Mouse (Mus musculus): Measurements from ENCODE around the gene Zkscan17. TPM values are rescaled to one million over a fixed set of nuclear protein-coding genes. Genes with fewer than 3 reads are reported as not detected.

Zkscan17 gene
- total and polyA plus RNA-seq, 2 experiments = 5.1 to 9.4 TPM

DNA sequence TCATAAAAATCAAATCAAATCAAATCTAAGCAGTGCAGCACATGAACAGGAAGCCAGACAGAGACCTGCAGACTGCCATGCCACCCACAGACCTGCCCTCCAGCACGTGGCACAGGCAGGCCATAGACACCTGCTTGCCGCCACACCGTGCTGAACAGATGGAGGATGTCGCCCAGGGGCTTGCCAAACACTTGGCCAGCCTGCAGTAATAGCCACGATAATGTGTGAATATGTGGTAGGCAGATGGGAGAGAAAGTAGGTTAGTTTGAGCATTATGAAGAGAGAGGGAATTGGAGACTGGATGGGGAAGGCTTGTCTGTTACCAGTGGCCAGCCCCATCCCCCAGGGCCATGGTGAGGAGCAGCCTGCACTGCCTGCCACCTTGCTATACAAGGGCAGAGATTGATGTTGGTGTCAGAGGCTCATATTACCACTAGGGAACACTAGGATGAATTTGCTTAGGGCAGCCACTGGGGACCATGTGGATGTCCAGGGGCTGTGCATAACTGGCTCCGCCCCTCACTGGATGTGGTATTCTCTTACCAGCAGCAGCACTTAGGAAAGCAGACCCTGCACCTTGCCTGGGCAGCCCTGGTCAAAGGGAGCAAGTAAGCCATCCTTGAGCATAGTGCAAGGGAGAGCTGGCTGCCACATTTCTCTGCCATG lies 4.5 kb upstream of the Zkscan17 start:
- TF ChIP-seq POLR2A (IDR thresholded peaks at IDR 0.05; ENCODE audit: extremely low read depth, insufficient read depth, low read length) (no peak), CTCF (IDR thresholded peaks at IDR 0.05; ENCODE audit: low read depth, low read length) (no peak)
- H3K27ac ChIP-seq (replicated peaks; ENCODE audit: insufficient read depth, low read depth, low read length) = no peak overlapping the region
- 79% methylated on average over 6 of the region's 6 CpGs for WGBS
- no peak overlapping the region for H3K4me3 ChIP-seq (ENCODE audit: insufficient read depth, low read depth, low read length)
- H3K36me3 ChIP-seq (ENCODE audit: control insufficient read depth, insufficient read depth, low read length) = no peaks in the 10 kb centered on the region
- no peaks in the 10 kb centered on the region for H3K4me1 ChIP-seq (ENCODE audit: control insufficient read depth, insufficient read depth, low read length)
- no peak overlapping the region for H3K9ac ChIP-seq (ENCODE audit: low read depth, low read length)
- H3K79me2 ChIP-seq (ENCODE audit: control insufficient read depth, insufficient read depth, low read length) = no peaks in the 10 kb centered on the region
- no peak for DNase-seq (ENCODE audit: extremely low read depth, low read depth, low spot score)
- no peaks in the 10 kb centered on the region for H3K27me3 ChIP-seq (ENCODE audit: control insufficient read depth, insufficient read depth, low read length)

- Histone ChIP-seq H3K36me3 (ENCODE audit: control insufficient read depth, insufficient read depth, low read length) (no peaks in the 10 kb centered on the region), H3K9ac (ENCODE audit: low read depth, low read length) (no peak overlapping the region), H3K27ac (replicated peaks; ENCODE audit: insufficient read depth, low read depth, low read length) (no peak overlapping the region), H3K79me2 (ENCODE audit: control insufficient read depth, insufficient read depth, low read length) (no peaks in the 10 kb centered on the region), H3K4me3 (ENCODE audit: insufficient read depth, low read depth, low read length) (no peak overlapping the region), H3K4me1 (ENCODE audit: control insufficient read depth, insufficient read depth, low read length) (no peaks in the 10 kb centered on the region), H3K27me3 (ENCODE audit: control insufficient read depth, insufficient read depth, low read length) (no peaks in the 10 kb centered on the region)
- DNase-seq (ENCODE audit: extremely low read depth, low read depth, low spot score) = no peak
- no peak for TF ChIP-seq CTCF (IDR thresholded peaks at IDR 0.05; ENCODE audit: low read depth, low read length)
- no peak for TF ChIP-seq POLR2A (IDR thresholded peaks at IDR 0.05; ENCODE audit: extremely low read depth, insufficient read depth, low read length)
- WGBS = 33% methylated on average over 5 of the region's 5 CpGs
These were observed 3.7 kb upstream of the Zkscan17 start for GRCm38 (mm10) chr11:59530221-59530620.

DNA sequence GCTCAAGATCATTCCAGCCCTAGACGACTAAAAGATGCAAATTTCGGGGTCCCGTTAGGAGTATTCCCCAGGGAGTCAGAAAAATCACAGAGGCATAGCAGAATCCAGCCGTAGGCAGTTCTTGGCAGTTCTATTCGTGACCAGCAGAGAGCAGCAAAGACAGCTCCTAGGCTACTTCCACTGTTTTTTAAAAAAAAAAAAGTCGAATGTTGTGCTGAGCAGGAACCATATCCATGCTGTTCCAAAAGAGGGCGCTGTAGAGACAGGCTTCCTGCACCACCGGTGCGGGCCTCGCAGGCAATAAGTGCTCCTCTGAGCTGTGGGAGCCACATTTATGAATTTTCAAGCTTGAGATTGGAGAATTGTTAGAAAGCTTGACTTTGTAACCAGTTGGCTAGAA lies 1.3 kb downstream of the Zkscan17 start:
- H3K27ac ChIP-seq (replicated peaks; ENCODE audit: insufficient read depth, low read depth, low read length) = no peak overlapping the region
- peaks cover 2% of the 10 kb centered on the region; the same call in 1 of the 2 replicates for H3K4me1 ChIP-seq (ENCODE audit: control insufficient read depth, insufficient read depth, low read length)
- no peak overlapping the region for H3K9ac ChIP-seq (ENCODE audit: low read depth, low read length)
- H3K4me3 ChIP-seq (ENCODE audit: insufficient read depth, low read depth, low read length) = no peak overlapping the region
- TF ChIP-seq POLR2A (IDR thresholded peaks at IDR 0.05; ENCODE audit: extremely low read depth, insufficient read depth, low read length) (no peak), CTCF (IDR thresholded peaks at IDR 0.05; ENCODE audit: low read depth, low read length) (peak; percentile 79)
- H3K27me3 ChIP-seq (ENCODE audit: control insufficient read depth, insufficient read depth, low read length) = no peaks in the 10 kb centered on the region
- H3K79me2 ChIP-seq (ENCODE audit: control insufficient read depth, insufficient read depth, low read length) = no peaks in the 10 kb centered on the region
- DNase-seq (ENCODE audit: extremely low read depth, low read depth, low spot score) = peak; percentile 69
- H3K36me3 ChIP-seq (ENCODE audit: control insufficient read depth, insufficient read depth, low read length) = no peaks in the 10 kb centered on the region
- 4% methylated on average over 10 of the region's 10 CpGs for WGBS

- Histone ChIP-seq H3K9ac (ENCODE audit: low read depth, low read length) (no peak overlapping the region), H3K4me3 (ENCODE audit: insufficient read depth, low read depth, low read length) (no peak overlapping the region), H3K4me1 (ENCODE audit: control insufficient read depth, insufficient read depth, low read length) (peaks cover 2% of the 10 kb centered on the region; the same call in 1 of the 2 replicates), H3K36me3 (ENCODE audit: control insufficient read depth, insufficient read depth, low read length) (no peaks in the 10 kb centered on the region), H3K79me2 (ENCODE audit: control insufficient read depth, insufficient read depth, low read length) (no peaks in the 10 kb centered on the region), H3K27ac (replicated peaks; ENCODE audit: insufficient read depth, low read depth, low read length) (no peak overlapping the region), H3K27me3 (ENCODE audit: control insufficient read depth, insufficient read depth, low read length) (no peaks in the 10 kb centered on the region)
- DNase-seq (ENCODE audit: extremely low read depth, low read depth, low spot score) = no peak
- TF ChIP-seq POLR2A (IDR thresholded peaks at IDR 0.05; ENCODE audit: extremely low read depth, insufficient read depth, low read length) = no peak
- TF ChIP-seq CTCF (IDR thresholded peaks at IDR 0.05; ENCODE audit: low read depth, low read length) = no peak
- WGBS = 98% methylated on average over 2 of the region's 2 CpGs
These were observed 2.4 kb downstream of the Zkscan17 start for GRCm38 (mm10) chr11:59524150-59524549.

DNA sequence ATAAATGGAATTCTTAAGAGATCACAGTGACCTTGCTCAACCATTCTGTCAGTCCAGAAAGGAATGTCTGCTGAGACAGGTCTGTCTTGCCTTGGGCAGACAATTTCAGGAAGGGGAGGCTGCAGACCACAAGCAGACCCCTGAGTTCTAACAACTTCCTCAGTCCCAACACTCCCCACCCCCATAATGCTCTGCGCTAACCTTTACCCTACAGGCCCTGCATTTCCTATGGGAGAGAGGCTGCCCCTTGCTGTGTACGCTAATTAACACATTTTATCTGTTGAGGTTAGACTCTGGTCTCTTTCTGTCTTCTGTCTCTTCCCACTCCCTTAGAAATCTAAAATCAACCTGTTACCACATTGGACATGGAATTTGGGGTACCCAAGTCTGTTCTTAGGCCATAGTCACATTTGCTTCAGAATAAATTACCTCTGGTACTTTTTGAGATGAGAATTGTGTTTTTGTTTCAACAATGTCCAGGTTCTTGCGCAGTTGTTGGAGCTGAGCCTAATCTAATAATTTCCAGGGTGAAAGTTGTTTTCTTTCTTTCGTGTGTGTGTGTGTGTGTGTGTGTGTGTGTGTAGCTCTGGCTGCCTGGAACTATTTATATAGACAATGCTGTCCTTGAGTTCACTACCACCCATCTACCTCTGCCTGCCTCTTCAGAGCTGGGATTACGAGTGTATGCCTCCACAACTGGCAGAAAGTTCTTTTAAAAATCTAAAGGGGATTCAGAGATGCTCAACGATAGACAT lies 6.6 kb downstream of the Zkscan17 start:
- no peaks in the 10 kb centered on the region for H3K79me2 ChIP-seq (ENCODE audit: control insufficient read depth, insufficient read depth, low read length)
- H3K27me3 ChIP-seq (ENCODE audit: control insufficient read depth, insufficient read depth, low read length) = no peaks in the 10 kb centered on the region
- WGBS = 43% methylated on average over 6 of the region's 6 CpGs

DNA sequence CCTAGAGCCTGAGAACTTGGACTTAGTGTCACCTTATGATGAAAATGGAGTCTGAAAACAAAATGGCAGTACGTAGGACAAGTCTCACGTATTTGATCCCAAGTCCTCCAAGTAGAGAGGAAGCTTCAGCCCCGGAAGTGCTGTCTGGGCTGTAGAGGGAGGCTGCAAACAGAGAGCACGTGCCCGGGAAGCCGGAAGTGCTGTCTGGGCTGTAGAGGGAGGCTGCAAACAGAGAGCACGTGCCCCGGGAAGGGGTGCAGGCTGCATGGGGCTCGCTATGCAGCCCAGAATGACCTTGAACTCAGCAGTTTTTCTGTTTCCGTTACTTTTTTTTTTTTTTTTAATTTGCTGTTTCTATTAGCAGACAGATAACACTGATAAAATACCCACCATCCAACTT lies 8.3 kb downstream of the Zkscan17 start:
- TF ChIP-seq POLR2A (IDR thresholded peaks at IDR 0.05; ENCODE audit: extremely low read depth, insufficient read depth, low read length) (no peak), CTCF (IDR thresholded peaks at IDR 0.05; ENCODE audit: low read depth, low read length) (no peak)
- Histone ChIP-seq H3K9ac (ENCODE audit: low read depth, low read length) (no peak overlapping the region), H3K4me3 (ENCODE audit: insufficient read depth, low read depth, low read length) (no peak overlapping the region), H3K4me1 (ENCODE audit: control insufficient read depth, insufficient read depth, low read length) (peaks cover 2% of the 10 kb centered on the region), H3K27ac (replicated peaks; ENCODE audit: insufficient read depth, low read depth, low read length) (no peak overlapping the region), H3K36me3 (ENCODE audit: control insufficient read depth, insufficient read depth, low read length) (no peaks in the 10 kb centered on the region), H3K27me3 (ENCODE audit: control insufficient read depth, insufficient read depth, low read length) (no peaks in the 10 kb centered on the region), H3K79me2 (ENCODE audit: control insufficient read depth, insufficient read depth, low read length) (no peaks in the 10 kb centered on the region)
- WGBS = 63% methylated on average over 10 of the region's 10 CpGs
- DNase-seq (ENCODE audit: extremely low read depth, low read depth, low spot score) = peak; percentile 25

More for the DNA sequence above, 6.6 kb downstream of the Zkscan17 start:
- no peaks in the 10 kb centered on the region for H3K36me3 ChIP-seq (ENCODE audit: control insufficient read depth, insufficient read depth, low read length)
- DNase-seq (ENCODE audit: extremely low read depth, low read depth, low spot score) = peak; percentile 74
- H3K4me1 ChIP-seq (ENCODE audit: control insufficient read depth, insufficient read depth, low read length) = peaks cover 2% of the 10 kb centered on the region; the same call in 1 of the 2 replicates
- TF ChIP-seq CTCF (IDR thresholded peaks at IDR 0.05; ENCODE audit: low read depth, low read length) (no peak), POLR2A (IDR thresholded peaks at IDR 0.05; ENCODE audit: extremely low read depth, insufficient read depth, low read length) (no peak)
- H3K27ac ChIP-seq (replicated peaks; ENCODE audit: insufficient read depth, low read depth, low read length) = no peak overlapping the region
- H3K9ac ChIP-seq (ENCODE audit: low read depth, low read length) = no peak overlapping the region
- no peak overlapping the region for H3K4me3 ChIP-seq (ENCODE audit: insufficient read depth, low read depth, low read length)
